Mouse (Mus musculus) C2C12 (cell line): ENCODE measurements around the gene Nipsnap3b.

Experiments
- CTCF ChIP-seq: IDR thresholded peaks from one replicate; pipeline ENCODE4 v1.5.1; 2011; ENCODE audit not compliant: control insufficient read depth, insufficient read depth, insufficient read length
- MAX ChIP-seq: IDR thresholded peaks from one replicate; pipeline ENCODE4 v1.6.1; 2011; ENCODE audit warnings: mild to moderate bottlenecking, control low read depth
- MYOD1 ChIP-seq: IDR thresholded peaks from one replicate; pipeline ENCODE4 v1.6.1; 2011; ENCODE audit warnings: low read depth; ENCODE audit not compliant: control insufficient read depth, insufficient read length

GRCm38 (mm10) chr4:53011732-53012361 lies at the start of gene Nipsnap3b:
- TF ChIP-seq CTCF = no peak
- no peak for TF ChIP-seq MYOD1
- TF ChIP-seq MAX = peak; percentile 46
